Mouse (Mus musculus): ENCODE data around the gene Hsd11b2.
"Not testable (repeated sequence)": the region's sequence is repeated elsewhere in the genome, so short reads cannot be mapped to it uniquely, and the experiment has no call there.

Hsd11b2 gene

DNA sequence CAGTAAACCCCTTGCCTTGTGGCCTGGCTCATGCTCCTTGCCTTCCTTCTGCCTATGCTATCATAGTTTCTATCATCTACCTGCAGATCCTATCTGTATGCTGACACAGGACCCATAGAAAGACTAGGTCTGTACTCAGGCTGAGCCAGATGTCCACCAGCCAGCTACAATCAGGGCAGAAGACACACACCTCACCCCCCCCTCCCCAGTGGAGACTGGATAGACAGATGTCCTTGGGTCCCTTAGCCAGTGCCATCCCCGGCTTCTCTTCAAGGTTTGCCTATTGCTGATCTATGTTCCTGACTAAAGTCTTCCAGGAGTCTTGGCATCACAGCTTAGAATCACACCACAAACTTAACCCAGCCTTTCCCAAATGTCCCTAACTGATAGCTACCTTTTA is 9.7 kb downstream of the Hsd11b2 start:
- no peak for DNase-seq

DNA sequence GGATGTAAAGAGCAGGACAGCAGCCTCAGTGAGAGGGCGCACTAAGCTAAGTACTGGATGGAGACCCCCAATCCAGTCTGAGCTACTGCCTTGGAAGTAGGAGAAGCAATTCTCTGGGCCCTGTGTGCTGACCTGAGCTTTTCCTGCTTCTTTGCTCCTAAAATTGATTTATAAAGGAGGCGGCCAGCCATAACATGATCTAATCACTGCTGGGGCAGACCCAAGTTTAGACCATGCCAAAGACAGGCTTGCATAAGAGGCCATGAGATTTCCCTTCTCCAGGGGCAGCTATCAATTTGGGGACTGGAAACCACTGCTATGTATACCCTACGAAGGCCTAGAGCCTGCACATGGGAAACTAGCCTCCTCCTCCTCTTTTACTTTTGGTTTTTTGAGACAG is 10.7 kb downstream of the Hsd11b2 start:
- DNase-seq, result no peak

DNA sequence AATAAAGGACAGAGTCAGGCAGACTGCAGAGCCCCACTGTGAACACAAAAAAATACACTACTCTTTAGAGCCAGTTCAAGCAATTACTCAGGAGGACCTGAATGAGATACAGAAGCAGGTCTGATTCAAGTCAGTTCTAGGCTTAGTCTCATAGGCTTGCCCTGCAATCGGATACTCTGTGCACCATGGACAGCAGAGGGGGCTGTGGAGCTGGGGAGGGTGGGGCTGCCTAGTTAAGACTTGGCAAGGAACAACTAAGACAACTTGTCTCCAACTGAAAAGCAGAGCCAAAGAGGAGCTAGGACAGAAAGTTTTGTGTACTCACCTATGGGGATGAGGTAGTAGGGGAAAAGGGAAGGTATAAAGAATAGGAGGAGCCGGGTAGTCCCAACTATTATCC is 13.2 kb downstream of the Hsd11b2 start:
- peak; percentile 83 for DNase-seq

DNA sequence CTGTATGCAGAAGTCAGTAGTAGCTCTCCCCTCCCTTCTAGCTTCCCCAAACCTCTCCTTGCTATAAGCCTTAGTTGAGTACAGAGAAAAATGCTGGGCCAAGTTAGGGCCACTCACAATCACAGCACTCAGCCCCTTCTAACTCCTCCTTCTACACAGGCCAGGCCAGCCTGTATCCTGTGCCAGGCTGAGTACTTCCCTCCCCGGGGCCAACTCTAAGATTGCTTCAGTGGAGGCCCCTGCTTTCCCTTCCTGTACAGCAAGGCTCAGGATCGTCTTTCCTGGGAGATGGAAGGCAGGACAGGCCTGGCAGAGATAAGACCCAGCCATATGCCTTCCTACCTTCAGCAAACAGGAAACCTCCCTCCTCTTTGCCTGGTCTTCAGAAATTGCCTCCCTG is 14.9 kb downstream of the Hsd11b2 start:
- no peak for DNase-seq

DNA sequence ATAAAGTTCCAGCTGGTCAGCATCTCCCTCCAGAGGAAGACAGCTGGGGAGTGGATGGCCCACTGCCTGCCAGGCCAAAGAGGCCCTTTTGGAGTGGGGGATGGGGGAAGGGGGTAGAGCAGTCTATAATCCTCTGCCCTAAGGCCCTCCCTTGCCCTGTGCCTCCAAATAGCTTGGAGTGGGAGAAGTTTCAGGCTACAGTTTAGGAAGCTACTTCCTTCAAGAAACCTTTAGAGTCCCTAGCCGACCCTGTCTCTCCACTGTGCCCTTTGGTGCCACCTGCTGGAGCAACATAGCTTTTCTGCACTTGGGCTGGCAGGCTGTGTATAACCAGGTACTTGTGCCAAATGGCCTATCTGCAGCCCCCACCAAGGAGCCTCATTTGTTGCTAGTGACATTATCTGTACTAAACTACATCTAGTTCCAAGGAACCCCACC is 15.4 kb downstream of the Hsd11b2 start:
- DNase-seq, result peak; percentile 84

DNA sequence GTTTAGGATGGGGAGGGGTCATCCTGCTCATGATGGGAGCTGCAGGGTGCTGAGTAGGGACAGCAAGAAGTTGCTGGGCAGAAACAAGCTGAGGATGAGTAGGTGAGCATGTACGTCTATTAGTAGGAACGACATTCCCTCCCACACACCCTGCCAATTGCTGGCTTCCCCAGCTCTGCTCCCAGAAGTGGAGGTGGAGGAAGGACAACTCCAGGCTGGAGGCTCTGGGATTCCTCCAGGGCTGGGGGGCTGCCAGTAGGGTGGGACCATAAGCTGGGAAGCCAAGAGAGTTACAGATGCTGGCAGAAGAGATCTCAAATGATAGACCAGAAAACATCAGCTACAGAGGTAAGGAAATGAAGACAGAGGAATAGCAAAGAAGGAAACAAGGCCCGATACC is 18.0 kb downstream of the Hsd11b2 start:
- no peak for DNase-seq

DNA sequence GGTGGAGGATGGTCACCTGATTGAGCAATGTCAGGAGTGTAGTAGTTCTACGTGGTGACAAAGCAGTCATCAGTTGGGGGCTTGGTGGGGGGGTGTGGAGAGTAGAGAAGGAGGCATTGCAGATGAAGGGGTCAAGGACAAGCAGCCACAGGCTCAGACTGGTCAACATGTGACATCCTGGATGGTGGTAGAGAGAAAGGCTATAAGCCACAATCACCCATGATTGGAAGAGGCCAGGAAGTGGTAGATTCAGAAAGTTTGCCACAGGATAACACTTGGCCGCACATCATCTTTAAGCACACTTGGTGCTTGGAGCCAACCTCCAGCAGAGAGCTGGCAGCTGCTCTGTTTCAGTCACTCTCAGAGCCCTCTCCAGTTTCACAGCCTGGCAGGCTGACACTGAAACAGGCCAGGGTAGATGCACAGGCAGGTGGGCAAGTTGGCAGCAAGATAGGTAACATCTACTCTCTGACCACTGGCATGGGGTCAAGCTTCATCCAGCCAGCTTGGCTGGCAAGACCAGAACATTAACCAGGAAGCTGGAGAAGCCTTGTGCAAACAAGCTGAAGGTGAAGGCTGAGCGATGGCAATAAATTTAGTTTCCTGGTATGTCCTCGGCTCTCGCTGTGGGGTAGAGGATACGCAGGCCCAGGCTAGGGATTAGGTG is 18.6 kb downstream of the Hsd11b2 start:
- DNase-seq, result no peak

DNA sequence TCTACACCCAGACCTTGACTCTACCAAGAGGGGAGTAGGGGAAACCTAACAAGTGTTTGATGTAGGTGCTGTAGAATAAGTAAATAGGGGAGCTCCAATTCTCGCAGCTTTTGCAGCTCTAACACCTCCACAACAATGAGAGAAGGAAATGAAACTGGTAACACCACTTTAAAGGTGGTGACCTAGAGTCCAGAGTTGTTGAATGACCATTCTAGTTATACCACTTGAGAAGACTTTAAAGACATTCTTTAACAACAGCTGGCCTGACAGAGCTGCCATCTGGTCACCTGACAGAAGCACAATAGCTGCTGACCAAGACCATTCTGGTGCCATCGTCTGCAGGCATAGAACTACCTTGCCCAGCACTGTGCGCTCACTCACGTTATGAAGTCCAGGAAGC is 20.4 kb downstream of the Hsd11b2 start:
- DNase-seq, result no peak

DNA sequence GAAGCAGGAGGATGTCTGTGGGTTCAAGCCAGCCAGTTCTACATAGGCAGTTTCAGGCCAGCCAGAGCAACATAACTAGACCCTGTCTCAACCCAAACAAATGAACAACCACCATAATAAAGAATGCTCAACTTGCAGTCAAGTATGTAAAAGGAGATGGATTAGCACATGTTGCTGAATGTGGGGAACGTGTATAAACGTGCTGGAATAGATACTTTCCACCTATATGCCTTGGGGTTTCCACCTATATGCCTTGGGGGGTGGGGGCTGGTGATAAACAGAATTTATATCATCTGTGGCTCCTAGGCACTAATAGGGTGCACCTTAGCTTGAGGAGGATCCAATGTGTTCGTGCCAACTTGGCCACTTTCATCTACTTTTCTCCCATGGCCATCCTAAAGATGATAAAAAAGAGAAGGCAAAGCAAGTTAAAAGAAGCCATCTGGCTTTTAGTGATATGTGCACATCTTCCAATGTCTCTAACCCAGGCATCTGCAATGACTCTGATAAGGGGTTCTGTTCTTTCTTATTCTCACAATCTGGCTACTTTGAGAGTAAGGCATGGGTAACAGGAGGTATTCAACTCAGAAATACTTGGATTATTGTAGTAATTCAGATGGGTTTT is 23.6 kb downstream of the Hsd11b2 start:
- DNase-seq, result peak; percentile 39

DNA sequence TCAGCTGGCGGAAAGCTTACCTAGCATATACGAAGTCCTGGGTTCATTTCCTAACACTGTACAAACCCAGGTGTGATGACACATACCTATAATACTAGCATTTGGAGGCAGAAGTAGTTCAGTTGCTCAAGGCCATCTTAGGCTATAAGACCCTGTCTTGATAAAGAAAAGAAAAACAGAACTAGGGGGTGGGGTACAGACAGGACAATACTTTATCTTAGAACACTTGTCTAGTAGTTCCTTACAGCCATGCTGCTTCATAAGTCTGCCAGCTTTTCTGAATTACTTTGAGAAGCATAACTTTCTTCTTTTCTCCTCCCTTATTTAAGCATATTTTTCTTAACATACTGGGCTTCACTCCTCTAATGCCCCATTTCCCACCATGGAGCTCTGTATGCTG is 24.3 kb downstream of the Hsd11b2 start:
- no peak for DNase-seq

DNA sequence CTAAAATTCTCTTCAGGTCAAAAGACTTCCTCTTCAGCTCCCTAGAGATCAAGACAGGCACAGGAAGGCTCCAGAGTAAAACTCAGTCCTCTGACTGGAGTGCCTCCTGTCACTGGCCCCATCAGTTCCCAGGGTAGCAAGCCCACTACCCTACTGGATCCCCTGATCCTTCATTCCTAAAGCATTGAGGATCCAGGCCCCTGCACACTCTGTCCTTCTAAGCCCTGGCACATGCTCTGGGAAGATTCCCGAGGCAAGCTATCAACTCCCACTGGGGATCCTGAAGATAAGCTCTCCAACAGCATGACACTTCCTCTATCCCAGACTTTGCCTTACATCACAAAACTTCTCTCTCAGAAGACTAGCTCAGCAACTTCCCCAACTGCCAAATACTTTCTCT is 25.1 kb downstream of the Hsd11b2 start:
- DNase-seq, result no peak

DNA sequence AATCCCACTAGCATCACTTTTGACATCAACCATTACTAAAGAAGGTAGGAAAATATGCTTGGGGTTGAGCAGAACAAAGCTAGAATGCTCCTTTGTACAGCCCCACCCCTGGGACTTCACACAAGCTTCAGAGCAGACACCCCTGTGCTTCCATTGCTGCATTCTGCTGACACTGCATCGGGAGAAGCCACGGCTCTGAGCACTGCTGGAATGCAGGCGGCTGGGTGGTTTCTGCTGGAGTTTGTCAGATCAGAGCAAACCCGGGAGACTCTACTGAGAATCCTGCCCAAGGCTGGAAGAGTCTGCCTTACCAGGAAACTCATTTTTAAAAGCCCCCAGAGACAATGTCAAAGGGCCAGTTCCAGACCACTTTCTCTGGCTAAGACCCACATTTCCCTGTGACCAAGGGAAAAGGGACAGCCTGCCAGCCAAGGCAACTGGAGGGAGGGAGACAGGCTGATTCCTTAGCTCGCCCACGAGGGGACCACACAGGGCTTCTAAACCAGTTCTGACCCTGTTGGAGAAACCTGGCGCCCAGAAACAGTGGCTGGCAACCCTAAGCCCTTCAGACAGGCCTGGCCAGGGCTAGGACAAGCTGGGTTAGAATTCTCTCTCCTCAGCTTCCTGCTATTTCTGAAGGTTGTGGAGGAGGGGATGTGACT is 26.1 kb downstream of the Hsd11b2 start:
- no peak for DNase-seq

DNA sequence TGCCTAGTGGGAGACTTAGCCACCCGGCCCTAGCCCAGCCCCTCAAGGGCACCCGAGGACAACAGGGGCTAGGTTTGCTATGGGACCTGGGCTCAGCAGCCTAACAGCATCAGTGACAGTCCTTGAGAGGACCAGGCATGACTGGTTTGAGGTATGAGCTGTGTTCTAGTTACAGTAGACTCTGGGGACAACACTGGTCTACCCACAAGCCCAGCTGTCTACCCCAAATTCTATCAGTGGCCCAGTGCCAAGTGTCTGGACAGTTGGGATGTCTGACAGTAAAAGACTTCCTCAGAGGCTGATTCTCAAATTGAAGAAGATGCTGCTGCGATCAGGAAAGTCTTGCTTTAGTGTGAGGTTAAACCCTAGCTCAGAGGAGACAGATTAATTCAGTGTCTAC is 26.7 kb downstream of the Hsd11b2 start:
- DNase-seq, result no peak

DNA sequence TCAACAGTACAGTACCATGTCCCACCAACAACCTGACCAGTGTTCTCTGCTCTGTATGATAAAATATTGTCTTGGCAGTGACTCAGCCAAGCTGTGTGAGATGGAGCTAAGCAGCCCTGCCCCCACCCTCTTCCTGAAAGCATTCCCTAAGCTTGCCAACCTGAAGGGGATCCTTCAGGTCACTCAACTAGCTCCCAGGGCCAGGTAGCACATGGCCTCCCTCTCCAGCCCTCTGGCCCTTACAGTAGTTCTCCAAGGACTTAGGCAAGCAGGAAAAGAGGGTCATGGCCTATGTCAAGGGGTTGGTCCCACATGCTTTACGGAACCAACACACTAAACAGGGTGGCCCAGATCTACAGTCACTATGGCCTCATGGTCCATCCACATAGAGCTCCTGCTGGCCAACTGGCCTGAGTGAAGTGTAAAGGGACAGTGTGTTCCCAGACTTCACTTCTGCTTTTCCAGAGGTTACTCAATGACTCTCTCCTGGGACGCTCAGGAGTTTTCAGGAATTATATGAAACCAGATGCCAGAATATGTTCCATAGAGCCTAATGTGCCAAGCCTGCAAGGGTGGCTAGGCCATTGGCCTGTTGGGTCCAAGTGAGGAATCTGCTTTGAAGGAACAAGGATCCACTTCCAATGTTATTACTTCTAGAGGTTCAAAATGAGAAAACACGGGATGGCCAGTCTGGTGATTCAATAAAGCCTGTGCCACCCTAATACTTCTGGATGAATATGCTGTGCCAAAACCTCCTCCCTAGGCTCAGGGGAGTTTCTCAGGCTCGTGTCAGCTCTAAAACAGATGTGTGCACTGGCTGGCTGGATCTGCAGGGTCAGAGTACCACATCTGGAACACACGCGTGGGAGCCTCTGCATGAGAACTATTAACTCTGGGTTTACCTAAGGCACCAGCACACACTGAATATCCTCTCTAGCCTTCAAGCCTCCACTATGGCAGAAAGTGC is 28.1 kb downstream of the Hsd11b2 start:
- DNase-seq, result no peak

DNA sequence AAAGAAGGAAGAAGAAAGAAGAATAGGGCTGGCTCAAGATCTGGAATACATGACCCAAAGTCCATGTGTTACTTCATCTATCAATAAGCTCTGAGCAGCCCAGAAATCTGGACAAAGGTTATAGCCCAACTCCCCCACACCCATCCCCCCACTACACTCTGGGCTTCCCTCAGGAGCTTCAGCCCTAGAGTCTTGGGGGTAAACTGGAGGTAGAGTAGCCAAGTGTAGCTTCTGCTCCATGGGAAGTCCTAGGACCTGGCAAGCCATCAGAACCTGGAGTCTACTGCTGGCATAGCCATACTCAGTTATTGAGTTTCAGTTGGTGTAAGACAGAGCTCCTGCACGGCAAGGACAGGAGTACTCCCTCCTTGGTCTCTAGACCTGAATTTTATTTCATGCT is 31.0 kb downstream of the Hsd11b2 start:
- no peak for DNase-seq

DNA sequence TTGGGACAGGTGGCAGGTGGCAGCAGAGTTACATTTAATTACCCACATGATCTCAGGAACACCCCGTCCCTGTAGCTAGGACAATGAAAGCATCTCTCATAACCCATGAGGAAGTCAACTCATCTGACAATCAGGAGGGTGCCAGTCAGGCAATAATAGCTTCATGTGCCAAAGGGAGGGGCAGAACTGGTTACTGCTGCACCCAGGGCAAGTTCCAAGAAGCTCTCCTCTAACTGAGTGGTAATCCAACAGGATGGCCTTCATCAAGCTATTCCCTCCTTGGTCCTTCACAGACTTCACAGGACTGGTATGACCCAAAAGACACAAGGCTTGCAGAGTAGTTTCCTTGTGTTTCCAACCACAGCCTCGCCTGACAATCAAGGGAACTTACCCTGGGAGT is 31.5 kb downstream of the Hsd11b2 start:
- DNase-seq, result no peak

DNA sequence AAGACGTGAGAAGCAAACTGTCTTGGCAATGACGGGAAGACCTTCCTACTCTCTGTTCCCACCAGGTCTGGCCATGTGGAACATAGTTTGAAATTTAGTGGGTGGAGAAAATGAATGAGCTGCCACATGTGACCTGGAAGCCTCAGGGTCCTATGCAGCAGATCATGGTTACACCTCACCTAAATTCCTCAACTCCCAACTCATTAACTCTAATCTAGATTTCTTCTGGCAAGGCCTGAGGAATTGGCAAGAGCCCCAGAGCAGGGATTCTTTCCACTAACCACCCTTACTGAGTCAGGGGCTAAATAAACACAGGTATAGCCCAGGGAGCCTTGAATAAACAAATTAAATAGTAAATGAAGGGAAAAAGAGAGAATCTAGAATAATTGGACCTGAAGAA is 33.5 kb downstream of the Hsd11b2 start:
- DNase-seq, result no peak

DNA sequence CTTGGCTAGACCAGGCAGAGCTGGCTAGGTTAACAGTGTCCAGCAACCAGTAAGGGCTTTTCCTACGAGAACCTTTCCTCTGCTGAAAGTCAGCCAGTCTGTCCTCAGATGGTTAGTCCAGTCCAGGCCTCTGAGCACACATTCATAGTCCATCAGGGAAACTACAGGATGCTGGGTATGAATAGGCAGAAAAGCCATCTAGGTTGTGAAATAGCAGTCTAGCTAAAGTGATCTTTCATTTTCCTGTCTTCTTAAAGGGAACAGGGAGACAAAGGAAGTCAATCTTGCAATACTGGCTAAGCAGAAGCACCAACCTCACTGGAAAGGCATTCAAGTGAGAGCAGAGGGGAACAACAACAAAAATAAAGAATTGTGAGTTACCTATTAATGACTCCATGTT is 34.3 kb downstream of the Hsd11b2 start:
- DNase-seq, result no peak

DNA sequence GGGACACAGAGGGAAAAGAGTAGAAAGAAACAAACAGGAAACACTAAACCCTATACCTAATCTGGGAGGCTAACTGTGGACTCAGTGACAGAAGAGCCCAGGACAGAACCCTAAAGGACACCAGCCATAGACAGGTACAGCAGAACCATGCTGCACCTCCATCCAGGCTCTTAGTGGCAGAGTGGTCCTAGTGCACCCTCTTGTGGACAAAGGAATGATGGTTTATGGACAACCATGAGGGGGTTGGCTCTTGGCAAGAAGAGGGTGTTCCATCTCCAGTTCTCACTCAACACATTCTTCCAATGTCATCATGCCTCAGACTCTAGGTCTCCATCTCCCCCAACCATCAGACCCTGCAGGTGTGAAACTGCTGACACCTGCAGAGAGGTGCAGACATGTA is 35.5 kb downstream of the Hsd11b2 start:
- peak; percentile 58 for DNase-seq

DNA sequence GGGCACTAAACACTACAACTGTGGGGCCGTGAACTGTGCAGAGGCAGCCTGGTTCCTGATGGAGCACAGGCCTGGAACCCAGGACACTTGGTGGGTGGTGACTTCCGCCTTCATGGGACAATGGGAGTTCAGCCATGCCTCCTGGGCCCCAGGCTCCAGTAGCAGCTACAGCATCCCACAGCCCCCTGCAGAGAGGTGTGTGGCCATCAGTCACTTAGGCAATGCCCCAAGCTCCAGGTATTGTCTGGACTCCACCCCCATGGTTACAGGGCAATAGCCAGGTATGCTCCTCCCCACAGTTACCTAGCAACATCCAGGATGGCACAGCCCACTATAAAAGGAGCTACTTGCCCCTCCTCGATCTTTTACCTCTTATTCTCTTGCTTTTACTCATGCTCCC is 36.7 kb downstream of the Hsd11b2 start:
- no peak for DNase-seq

DNA sequence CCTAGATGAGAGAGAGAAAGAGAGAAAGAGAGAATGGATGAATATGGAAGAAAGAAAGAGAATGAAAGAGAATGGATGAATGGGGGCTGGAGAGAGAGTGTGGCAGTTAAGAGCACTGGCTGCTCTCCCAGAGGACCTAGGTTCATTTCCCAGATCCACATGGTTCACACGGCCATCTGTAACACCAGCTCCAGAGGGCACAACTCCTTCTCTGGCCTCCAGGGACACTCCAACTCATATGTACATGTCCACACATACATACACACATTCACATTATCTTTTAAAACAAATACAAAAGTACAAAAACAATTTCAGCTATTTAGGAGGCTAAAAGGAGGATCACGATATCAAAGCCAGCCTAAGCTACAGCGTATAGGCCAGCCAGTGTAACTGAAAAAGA is 44.3 kb downstream of the Hsd11b2 start:
- DNase-seq, result no peak

DNA sequence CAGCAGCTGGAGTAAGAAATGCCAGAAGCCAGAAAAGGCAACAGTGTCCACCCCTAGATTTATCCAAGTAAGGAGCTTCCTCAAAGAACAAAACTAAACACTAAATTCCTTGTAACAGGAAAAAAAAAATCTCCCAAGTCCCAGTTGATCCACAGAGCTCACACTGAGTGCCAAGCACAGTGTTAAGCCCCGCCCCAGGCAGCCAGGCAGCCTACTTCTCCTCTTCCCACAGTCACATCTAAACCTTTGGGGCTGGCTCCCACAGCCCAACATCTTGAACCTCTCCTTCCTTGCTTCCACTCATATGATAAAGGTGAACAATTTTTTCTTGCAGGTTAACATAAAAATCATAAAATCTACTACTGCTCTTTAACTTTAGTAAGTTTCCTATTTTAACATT is 45.3 kb downstream of the Hsd11b2 start:
- DNase-seq, result no peak

DNA sequence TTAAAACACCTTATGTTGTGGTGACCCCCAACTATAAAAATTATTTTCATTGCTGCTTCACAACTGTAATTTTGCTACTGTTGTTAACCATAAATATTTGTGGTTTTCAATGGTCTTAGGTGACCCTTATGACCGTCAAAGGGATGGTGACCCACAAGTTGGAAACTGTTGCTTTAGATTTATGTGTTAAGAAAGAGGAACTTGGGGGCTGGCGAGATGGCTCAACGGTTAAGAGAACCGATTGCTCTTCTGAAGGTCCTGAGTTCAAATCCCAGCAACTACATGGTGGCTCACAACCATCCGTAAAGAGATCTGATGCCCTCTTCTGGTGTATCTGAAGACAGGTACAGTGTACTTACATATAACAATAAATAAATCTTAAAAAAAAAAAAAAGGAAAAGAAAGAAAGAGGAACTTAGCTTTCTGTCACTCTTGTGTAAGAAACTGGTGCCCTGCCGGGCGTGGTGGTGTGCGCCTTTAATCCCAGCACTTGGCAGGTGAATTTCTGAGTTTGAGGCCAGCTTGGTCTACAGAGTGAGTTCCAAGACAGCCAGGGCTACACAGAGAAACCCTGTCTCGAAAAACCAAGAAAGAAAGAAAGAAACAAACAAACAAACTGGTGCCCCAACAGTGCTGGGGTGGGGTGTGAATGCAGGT is 46.1 kb downstream of the Hsd11b2 start:
- DNase-seq, result not testable (repeated sequence)
